Mouse (Mus musculus): ENCODE data around the gene Litaf. TPM values are rescaled to one million over a fixed set of nuclear protein-coding genes. Genes with fewer than 3 reads are reported as not detected.
A peak's percentile ranks its signal among the peaks of the same experiment; 100 is the strongest.
"Not testable (repeated sequence)": the region's sequence is repeated elsewhere in the genome, so short reads cannot be mapped to it uniquely, and the experiment has no call there.

Gene Litaf
- polyA plus RNA-seq, 1 experiment, result 49.6 TPM

DNA sequence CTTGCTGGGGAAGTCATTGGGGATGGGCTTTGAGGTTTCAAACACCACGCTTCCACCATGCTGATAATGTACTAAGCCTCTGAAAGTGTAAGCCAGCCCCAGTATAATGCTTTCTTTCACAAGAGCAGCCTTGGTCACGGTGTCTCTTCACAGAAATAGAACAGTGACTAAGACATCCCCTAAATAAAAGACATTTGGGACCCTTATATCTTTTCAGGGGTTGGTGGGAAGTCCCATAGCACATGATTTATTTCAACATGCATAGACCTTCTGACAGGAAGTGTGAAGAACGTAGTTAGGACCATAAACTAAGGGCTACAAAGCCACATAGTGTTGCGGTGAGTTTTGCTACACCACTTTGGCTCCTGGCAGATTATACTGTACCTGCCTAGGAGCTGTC, 69.4 kb downstream of the Litaf start:
- DNase-seq (ENCODE audit: extremely low spot score in 1 of 2, low spot score in 1 of 2), result no peak

DNA sequence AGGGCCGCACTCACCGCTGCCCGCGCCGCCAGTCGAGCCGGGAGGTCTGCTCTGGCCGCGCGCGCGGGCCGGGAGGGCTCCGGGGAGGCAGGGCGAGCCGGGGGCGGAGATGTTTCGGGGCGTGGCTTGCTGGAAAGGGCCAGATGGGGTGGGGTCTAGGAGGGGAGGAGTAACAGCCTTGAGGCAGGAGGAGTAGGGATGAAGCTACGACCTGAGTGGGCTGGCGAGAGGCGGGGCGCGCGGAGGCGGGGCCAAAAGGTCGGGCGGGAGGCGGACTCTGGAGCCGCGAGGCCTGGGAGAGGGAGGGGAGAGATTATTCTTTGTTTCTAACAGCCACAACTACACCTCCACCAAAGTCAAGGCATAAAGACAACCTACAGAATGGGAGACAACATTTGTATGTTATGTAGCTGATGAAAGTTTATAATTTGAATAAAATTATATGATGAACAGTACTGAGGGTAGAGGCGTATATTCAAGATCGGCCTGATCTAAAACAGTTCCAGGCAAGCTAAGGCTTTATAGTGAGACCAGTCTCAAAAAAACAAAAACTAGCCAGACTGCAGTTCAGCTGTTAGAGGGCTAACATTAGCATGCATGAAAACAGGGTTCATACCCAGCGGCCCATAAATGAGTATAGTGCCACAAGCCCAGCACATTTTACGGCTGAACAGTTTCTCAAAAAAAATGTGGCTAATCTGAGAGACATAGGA, 72.8 kb downstream of the Litaf start:
- peak; percentile 52 to 72 for DNase-seq (ENCODE audit: extremely low spot score in 1 of 2, low spot score in 1 of 2)

DNA sequence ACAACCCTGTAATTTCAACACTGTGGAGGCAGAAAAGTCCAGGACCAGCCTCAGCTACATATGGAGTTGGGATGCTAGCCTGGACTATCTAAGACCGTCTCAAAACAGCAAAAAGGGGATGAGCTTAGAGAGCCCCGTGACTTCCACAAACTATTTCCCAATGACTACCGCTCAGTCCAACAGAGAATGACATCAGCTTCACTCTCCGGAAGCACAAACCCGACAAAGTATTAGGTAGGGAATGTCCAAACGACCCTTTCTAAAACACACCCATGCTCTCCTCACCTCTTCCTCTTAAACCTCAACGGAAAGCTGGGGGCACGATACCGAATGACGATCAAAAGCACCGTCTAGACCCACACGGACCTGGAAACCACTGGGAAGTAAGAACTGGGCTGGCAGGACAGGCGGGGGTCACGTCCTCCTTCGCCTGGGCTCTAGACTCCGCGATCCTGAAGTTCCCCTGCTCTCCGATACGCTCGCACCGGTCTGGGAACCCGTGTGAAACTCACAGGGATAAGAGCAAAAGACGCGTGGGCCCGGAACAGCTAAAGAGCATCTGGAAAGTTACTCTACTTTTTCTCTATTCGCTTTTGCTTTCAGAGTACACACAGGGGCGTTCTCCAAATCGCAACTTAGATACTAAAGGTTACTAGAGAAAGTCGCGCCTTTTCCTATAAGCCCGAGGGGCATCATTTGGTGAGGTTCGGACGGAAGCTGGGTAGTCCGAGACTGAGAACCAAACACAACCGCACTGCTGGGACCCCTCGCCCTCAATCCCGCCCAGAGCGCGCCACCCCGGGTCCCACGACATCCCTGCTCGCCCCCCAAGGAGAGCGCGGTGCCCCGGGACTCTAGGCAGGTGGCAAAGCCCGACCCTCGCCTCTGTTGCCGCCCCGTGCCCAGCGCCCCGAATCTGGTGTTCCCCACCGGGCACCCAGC, 73.6 kb downstream of the Litaf start:
- peak in 1 of 2 experiments; percentile 47 for DNase-seq (ENCODE audit: extremely low spot score in 1 of 2, low spot score in 1 of 2)

DNA sequence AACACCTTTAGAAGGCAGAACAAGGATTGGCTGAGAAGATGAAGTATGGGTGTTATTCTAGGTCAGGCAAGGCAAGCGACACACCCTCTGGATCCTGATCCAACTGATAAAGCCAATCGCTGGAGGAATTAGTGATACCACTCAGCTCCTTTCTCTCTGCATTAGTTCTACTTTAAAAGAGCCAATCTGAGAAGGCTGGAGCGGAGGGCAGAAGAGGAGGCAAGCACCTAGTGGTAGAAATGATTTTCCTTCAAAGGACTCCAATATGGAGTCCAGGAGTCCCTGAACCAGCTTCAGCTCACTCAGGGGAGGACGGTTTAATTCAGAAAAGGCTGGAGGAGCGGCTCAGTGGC, 74.2 kb downstream of the Litaf start:
- DNase-seq (ENCODE audit: extremely low spot score in 1 of 2, low spot score in 1 of 2), result no peak

DNA sequence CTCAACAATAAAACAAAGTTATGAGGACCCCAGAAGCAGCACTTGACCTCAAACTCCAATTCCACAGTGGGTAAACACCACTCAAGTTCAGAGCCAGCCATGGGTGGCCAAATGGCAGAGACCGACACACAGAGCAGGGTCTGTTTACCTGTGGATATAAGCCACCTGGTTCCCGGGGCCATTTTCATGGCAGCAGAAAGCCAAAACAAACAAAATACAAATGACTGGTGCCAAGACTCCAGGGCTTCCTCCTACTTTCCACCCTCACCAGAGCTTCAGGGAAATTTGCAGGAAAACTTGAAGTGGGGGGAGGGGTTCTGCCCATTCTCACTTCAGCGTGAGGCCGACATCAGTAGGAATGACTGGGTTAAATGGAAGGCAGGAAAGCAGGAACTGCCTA, 75.2 kb downstream of the Litaf start:
- no peak for DNase-seq (ENCODE audit: extremely low spot score in 1 of 2, low spot score in 1 of 2)

DNA sequence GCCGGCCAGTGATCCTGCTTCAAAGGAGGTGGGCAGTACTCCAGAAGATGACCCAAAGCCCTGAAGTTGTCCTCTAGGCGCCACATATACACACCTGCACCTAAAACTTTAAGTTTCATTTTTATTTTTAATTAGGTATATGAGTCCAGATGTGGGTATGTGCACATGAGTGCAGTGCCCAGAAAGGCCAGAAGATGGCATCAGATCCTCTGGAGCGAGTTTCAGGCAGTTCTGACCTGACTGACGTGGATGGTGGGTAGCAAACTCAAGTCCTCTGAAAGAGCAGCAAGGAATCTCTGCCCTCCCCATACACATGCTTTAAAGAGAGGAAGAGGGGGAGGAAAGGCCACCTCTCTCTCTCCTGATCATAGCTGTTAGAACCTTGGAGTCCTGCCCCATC, 76.1 kb downstream of the Litaf start:
- DNase-seq (ENCODE audit: extremely low spot score in 1 of 2, low spot score in 1 of 2), result no peak

DNA sequence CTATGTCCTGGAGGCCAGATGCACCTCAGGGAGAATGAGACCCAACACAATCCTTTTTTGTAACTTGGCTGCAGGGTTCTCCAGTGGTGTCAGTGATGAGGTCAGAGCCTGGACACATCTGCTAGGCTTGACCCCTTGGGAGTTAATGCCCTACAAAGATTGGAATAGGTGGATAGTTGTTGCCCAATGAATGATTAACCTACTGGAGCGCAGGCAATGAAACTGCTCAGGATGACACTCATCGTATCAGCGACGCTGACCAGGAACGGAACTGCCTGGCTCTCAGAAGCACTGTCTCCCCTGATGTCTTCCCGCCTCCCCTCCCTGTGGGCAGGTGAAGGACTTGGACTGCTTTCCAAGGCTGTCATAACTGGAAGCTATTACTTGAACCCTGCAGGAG, 76.6 kb downstream of the Litaf start:
- no peak for DNase-seq (ENCODE audit: extremely low spot score in 1 of 2, low spot score in 1 of 2)

DNA sequence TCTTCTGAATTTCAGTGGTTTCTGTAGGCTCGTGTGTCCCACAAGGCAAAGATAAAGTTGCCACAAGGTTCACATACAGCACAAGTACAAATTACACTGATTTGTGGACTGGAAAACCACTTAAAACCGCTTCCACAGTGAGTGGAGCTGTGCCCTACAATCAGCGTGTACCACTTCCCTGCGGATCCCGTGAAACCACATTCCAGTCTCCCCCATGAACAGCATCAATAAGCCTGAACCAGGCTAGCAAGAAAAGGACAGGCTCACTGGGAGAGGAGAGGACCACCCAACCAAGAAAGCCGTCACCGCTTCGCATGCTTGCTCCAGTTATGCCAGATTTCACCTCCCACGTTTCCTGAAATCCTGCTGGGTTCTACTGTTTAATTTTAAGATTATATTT, 77.7 kb downstream of the Litaf start:
- no peak for DNase-seq (ENCODE audit: extremely low spot score in 1 of 2, low spot score in 1 of 2)

DNA sequence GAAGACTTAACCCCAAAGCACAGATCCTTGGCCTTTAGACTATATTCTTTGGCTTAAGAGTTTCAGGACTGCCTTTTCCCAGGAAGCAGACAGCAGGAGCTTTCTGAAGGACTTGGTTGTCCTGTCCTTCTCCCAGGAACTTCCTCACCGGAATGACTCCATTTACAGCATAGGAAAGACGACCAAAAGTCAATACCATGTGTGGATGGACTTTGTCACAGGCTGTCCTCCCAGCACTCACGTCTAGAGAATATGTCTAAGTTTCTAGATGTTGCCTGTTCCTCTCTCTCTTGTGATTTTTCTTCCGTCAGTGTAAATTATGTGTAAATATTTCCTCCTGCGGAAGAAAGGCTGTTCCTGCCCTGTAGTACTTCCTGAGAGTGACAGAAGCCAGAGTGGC, 81.4 kb downstream of the Litaf start:
- no peak for DNase-seq (ENCODE audit: extremely low spot score in 1 of 2, low spot score in 1 of 2)

DNA sequence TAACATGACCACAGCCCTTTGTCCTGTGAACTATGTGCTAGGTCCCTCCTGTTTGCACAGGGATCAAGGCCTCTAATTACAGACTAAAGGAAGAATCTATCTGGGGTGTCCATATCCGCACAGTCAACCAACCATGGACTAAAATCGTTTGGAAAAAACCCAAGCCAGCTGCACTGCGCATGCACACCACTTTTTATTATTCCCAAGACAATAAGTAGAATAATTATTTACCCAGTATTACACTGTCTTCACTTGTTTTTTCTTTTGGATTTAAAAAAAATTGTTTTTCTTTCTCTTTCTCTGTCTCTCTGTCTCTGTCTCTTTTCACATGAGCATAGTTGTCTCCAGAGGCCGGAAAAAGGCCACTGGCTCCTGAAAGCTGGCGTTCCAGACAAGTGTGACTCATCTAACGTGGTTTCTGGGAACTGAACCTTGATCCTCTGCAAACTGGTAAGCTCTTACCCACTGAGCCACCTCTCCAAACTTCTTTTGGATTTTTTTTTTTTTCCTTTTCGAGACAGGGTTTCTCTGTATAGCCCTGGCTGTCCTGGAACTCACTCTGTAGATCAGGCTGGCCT, 84.4 kb downstream of the Litaf start:
- no peak for DNase-seq (ENCODE audit: extremely low spot score in 1 of 2, low spot score in 1 of 2)

DNA sequence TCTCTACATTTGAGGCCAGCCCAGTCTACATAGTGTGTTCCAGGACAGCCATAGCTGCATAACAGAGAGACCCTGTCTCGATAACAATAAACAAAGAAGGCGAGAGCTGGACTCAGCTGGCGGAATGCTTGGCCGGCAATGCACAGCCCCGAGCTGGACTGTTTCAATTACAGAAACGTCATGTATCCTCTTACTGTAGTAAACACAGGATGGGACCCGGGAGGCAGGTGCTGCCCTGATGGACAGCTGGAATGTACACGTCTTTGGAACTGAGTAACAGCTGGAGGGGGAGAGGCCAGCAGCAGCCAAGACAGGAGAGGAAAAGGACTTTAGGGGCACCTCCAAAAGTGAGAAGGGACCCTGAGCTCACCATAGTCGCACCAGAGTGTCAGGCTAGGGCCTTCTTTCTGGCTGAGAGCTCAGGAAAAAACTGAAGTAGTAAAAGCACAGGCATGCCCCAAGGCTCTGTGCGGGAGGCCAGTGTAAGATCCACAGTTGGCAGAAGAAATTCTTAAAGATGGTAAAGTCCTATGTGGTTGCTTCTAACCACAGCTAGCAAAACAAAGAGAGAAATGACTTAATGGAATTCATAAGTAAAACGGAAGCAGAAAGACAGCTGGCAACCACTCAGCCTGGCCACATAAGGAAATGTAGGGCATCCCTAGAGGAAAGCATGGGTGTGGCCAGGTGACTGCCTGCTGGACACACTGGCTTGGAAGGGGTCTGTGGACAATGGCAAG, 86.7 kb downstream of the Litaf start:
- DNase-seq (ENCODE audit: extremely low spot score in 1 of 2, low spot score in 1 of 2), result no peak

DNA sequence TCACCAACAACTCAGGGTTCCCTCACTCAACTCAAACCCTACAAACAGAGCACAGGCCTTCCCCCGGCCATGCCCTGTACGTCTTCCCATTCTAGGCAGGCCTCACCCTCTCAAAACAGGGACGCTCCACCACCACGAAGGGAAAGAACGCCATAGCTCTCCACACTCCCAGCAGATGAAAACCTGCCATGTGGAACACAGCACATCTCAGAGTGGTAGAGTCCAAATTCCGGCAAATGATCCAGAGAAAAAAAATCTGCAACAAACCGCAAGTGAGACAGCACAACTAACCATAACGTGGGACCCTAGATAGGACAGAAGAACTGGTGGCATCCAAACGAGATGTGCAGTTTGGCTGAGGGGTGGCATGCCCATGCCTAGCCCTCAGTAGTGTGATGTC, 88.1 kb downstream of the Litaf start:
- no peak for DNase-seq (ENCODE audit: extremely low spot score in 1 of 2, low spot score in 1 of 2)

DNA sequence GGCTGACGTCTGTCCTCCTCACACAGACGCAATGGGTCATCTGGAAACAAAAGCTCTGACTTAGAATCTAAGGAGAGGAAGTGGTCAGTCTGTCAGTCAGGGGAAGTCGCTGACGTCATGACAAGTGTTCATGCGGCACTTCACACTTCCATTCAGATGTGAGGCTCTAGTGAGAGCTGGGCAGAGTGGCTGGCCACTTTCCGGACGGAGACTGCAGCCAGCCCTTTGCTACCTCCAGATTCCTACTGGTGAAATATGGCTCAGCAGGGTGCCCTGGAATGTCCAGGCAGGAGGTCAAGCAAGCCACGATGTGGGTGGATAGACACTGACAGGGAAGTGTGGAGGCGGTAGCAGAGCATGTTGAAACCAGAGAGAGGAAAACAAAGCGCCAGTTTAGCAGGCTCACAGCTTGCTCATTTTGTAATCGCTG, 89.7 kb downstream of the Litaf start:
- DNase-seq (ENCODE audit: extremely low spot score in 1 of 2, low spot score in 1 of 2), result no peak

DNA sequence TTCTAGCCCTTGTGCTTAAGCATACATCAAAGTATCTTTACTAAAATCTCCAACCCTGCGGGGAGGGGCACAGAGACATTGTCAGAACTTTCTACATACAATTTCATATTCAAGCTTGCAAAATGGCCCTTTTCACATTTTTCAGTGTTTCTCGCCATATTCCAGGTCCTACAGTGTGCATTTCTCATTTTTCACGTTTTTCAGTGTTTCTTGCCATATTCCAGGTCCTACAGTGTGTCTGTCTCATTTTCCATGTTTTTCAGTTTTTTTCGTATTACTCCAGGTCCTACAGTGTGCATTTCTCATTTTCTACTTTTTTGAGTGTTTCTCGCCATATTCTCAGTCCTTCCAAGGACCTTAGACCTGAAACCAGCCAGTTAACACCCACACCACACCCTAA, 91.0 kb downstream of the Litaf start:
- no peak for DNase-seq (ENCODE audit: extremely low spot score in 1 of 2, low spot score in 1 of 2)

DNA sequence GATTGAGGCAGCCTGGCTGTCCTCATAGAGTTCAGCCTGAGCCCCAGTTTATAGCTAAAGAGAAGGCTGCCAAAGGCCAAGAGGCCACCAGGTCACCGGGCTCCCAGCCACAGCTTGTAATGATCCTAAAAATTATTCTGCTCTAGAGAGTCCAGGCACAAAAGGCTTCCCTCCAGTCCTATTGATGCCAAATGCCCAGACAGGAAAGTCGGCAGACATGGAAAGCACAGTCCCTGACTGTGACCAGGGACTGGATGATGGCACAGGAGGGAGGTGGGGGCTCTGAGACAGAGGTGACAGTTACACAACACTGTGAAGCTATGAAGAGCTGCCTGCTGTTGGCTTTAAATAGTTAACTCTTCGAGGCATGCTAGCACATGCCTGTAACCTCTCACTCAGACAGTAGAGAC, 91.9 kb downstream of the Litaf start:
- DNase-seq (ENCODE audit: extremely low spot score in 1 of 2, low spot score in 1 of 2), result peak in 1 of 2 experiments; percentile 51

DNA sequence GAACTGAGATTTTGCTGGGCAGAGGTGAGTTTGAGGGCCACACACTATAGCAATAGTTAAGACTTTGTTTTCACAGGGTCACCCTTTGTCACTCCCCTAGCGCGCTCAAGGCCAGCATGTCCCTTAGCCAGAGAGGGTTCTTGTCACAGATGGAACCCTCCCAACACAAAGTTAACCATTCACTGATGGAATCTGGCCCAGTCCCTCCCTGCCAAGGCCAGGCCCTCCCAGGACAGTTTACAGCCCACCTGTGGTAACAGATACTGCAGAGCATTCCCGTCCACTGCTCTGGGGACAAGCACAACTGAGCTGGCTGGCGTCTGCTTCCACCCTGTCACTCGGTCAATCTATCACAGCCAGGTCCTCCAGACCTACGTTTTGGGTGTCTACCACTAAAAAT, 93.7 kb downstream of the Litaf start:
- no peak for DNase-seq (ENCODE audit: extremely low spot score in 1 of 2, low spot score in 1 of 2)

DNA sequence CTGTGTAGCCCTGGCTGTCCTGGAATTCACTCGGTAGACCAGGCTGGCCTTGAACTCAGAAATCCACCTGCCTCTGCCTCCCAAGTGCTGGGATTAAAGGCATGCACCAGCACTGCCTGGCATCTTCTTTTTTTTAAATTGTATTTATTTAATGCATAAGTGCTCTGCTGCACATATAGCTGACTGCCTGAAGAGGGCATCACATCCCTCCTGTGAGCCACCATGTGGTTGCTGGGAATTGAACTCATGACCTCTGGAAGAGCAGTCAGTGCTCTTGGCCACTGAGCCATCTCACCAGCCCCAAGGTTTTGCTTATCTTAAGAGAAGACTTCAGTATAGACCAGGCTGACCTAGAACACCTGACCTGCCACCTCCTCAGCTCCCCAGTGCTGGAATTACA, 96.0 kb downstream of the Litaf start:
- not testable (repeated sequence) for DNase-seq (ENCODE audit: extremely low spot score in 1 of 2, low spot score in 1 of 2)

DNA sequence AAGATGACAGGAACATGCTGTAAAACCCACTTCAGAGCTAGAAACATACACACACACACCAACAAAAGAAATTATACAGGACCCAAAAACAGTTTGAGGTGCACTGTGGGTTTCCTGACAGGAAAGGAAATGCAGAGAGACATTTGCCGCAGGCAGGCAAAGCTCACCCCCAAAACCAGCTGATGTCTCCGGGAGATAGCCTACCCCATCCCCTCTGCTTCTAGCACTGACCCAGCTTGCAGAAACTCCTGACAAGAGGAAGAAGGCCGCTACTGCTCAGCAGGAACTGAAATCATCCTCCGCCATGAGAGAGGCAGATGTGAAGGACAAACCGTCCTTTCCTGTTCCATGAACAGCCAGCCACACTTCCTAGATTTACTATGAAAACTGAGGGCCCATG, 96.6 kb downstream of the Litaf start:
- DNase-seq (ENCODE audit: extremely low spot score in 1 of 2, low spot score in 1 of 2), result no peak

DNA sequence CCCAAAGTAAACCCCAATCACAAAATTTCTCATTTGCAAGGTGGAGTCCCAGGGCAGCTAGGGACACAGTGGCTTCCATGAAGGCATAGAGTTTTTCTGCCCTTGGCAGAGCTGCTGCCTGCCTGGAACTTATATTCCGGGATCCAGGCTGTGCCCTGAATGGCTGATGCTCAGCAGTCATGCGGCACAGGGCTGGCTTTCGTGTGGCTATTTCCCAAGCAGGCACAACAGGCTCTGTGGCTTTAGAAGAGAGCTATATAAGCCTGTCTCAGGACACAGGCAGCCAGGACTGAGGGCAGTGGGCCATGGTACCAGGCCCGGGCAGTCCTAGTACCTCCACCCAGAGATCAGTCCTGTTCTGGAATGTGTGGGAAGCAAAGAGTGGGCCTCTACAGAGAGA, 97.7 kb downstream of the Litaf start:
- DNase-seq (ENCODE audit: extremely low spot score in 1 of 2, low spot score in 1 of 2), result no peak

DNA sequence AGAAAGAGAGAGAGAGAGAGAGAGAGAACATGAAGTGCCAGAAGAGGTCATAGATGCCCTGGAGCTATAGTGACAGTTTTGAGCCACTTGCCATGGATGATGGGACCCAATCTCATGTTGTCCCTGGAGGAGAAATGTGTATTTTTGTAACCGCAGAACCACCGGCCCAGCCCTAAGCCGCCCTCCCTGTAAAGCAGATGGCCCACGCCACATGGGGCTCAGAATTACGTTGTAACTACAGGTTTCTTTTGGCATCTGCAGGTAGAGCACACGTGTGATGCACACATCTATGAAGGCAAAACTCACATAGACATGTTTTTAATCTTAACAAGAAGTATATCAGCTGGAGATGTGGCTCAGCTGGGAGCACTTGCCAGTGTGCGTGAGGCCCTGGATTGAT, 98.2 kb downstream of the Litaf start:
- DNase-seq (ENCODE audit: extremely low spot score in 1 of 2, low spot score in 1 of 2), result no peak

DNA sequence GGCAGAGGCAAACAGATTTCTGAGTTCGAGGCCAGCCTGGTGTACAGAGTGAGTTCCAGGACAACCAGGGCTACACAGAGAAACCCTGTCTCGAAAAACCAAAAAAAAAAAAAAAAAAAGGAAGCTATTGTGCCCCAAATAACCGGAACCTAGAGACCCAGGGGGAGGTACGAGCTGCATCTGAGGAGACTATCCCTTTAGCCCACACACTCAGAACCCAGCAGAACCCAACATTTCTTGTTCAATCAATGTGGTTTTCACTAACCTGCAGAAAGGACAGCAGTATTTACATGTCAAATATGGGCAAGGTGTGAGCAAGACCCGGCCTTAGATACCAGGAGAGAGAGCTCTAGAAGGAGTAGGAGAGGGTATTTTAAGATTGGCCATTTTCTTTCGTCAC, 98.9 kb downstream of the Litaf start:
- DNase-seq (ENCODE audit: extremely low spot score in 1 of 2, low spot score in 1 of 2), result no peak

Data from frontal cortex, adult 2 months (tissue).